Mouse (Mus musculus): ENCODE results near the gene Elane. TPM values are rescaled to one million over a fixed set of nuclear protein-coding genes. Genes with fewer than 3 reads are reported as not detected.

Elane gene
- polyA plus RNA-seq, 1 experiment from 2014 or later: not detected

GRCm38 (mm10) chr10:79896306-79896705, 10.3 kb downstream of the Elane start:
- H3K9me3 ChIP-seq (ENCODE audit: control insufficient read depth, low read length): no peaks in the 10 kb centered on the region
- H3K4me1 ChIP-seq (replicated peaks; ENCODE audit: control insufficient read depth, insufficient read depth, low read length): peaks cover 6% of the 10 kb centered on the region
- no peak overlapping the region for H3K4me2 ChIP-seq (ENCODE audit: low read depth, low read length, severe bottlenecking)
- peaks cover 13% of the 10 kb centered on the region; the same call in 1 of the 2 replicates for H3K27me3 ChIP-seq (ENCODE audit: control insufficient read depth, insufficient read depth, low read length)
- H3K4me3 ChIP-seq (ENCODE audit: low read depth, low read length): no peak overlapping the region
- no peak overlapping the region for H3K27ac ChIP-seq (ENCODE audit: low read depth, low read length)
- no peak for ATAC-seq (replicated peaks; ENCODE audit: low FRiP score)
- no peak overlapping the region for H3K9ac ChIP-seq (ENCODE audit: low read length)
- DNase-seq (ENCODE audit: low spot score): no peak
- H3K36me3 ChIP-seq (ENCODE audit: control insufficient read depth, insufficient read depth, low read length): peaks cover 2% of the 10 kb centered on the region; the same call in 1 of the 2 replicates
- WGBS: 93% methylated on average over 16 of the region's 16 CpGs

- Histone ChIP-seq H3K36me3 (ENCODE audit: control insufficient read depth, insufficient read depth, low read length) (peaks cover 2% of the 10 kb centered on the region; the same call in 1 of the 2 replicates), H3K27ac (ENCODE audit: low read depth, low read length) (no peak overlapping the region), H3K4me3 (ENCODE audit: low read depth, low read length) (no peak overlapping the region), H3K9me3 (ENCODE audit: control insufficient read depth, low read length) (no peaks in the 10 kb centered on the region), H3K9ac (ENCODE audit: low read length) (no peak overlapping the region), H3K4me1 (replicated peaks; ENCODE audit: control insufficient read depth, insufficient read depth, low read length) (peaks cover 7% of the 10 kb centered on the region), H3K27me3 (ENCODE audit: control insufficient read depth, insufficient read depth, low read length) (peaks cover 13% of the 10 kb centered on the region; the same call in 1 of the 2 replicates), H3K4me2 (ENCODE audit: low read depth, low read length, severe bottlenecking) (no peak overlapping the region)
- ATAC-seq (replicated peaks; ENCODE audit: low FRiP score) (no peak), DNase-seq (ENCODE audit: low spot score) (no peak)
- WGBS: 89% methylated on average over 13 of the region's 13 CpGs
Measured at GRCm38 (mm10) chr10:79896814-79897213, 10.8 kb downstream of the Elane start.

- Histone ChIP-seq H3K4me1 (replicated peaks; ENCODE audit: control insufficient read depth, insufficient read depth, low read length) (peaks cover 7% of the 10 kb centered on the region), H3K9me3 (ENCODE audit: control insufficient read depth, low read length) (no peaks in the 10 kb centered on the region), H3K4me2 (ENCODE audit: low read depth, low read length, severe bottlenecking) (no peak overlapping the region), H3K27me3 (ENCODE audit: control insufficient read depth, insufficient read depth, low read length) (peaks cover 17% of the 10 kb centered on the region; the same call in 1 of the 2 replicates), H3K27ac (ENCODE audit: low read depth, low read length) (no peak overlapping the region), H3K9ac (ENCODE audit: low read length) (no peak overlapping the region), H3K4me3 (ENCODE audit: low read depth, low read length) (no peak overlapping the region), H3K36me3 (ENCODE audit: control insufficient read depth, insufficient read depth, low read length) (peaks cover 2% of the 10 kb centered on the region; the same call in 1 of the 2 replicates)
- WGBS: 56% methylated on average over 19 of the region's 20 CpGs
- no peak for DNase-seq (ENCODE audit: low spot score)
- no peak for ATAC-seq (replicated peaks; ENCODE audit: low FRiP score)
Measured at GRCm38 (mm10) chr10:79897316-79898245, 11.5 kb downstream of the Elane start.

- Histone ChIP-seq H3K4me2 (ENCODE audit: low read depth, low read length, severe bottlenecking) (no peak overlapping the region), H3K27me3 (ENCODE audit: control insufficient read depth, insufficient read depth, low read length) (peaks cover 25% of the 10 kb centered on the region; the same call in 1 of the 2 replicates), H3K27ac (ENCODE audit: low read depth, low read length) (no peak overlapping the region), H3K4me3 (ENCODE audit: low read depth, low read length) (no peak overlapping the region), H3K9ac (ENCODE audit: low read length) (no peak overlapping the region), H3K4me1 (replicated peaks; ENCODE audit: control insufficient read depth, insufficient read depth, low read length) (peaks cover 7% of the 10 kb centered on the region), H3K36me3 (ENCODE audit: control insufficient read depth, insufficient read depth, low read length) (peaks cover 2% of the 10 kb centered on the region; the same call in 1 of the 2 replicates), H3K9me3 (ENCODE audit: control insufficient read depth, low read length) (no peaks in the 10 kb centered on the region)
- ATAC-seq (replicated peaks; ENCODE audit: low FRiP score) (peak; percentile 58), DNase-seq (ENCODE audit: low spot score) (no peak)
- WGBS: 14% methylated on average over 2 of the region's 2 CpGs
Measured at GRCm38 (mm10) chr10:79900951-79901410, 14.9 kb downstream of the Elane start.

- Histone ChIP-seq H3K9me3 (ENCODE audit: control insufficient read depth, low read length) (no peaks in the 10 kb centered on the region), H3K36me3 (ENCODE audit: control insufficient read depth, insufficient read depth, low read length) (no peaks in the 10 kb centered on the region; the same call in 1 of the 2 replicates), H3K9ac (ENCODE audit: low read length) (no peak overlapping the region), H3K4me3 (ENCODE audit: low read depth, low read length) (no peak overlapping the region), H3K27ac (ENCODE audit: low read depth, low read length) (no peak overlapping the region), H3K4me1 (replicated peaks; ENCODE audit: control insufficient read depth, insufficient read depth, low read length) (0 out of 2 replicates have a peak, but pooled peaks cover 5% of the 10 kb centered on the region), H3K4me2 (ENCODE audit: low read depth, low read length, severe bottlenecking) (no peak overlapping the region), H3K27me3 (ENCODE audit: control insufficient read depth, insufficient read depth, low read length) (peaks cover 13% of the 10 kb centered on the region; the same call in 1 of the 2 replicates)
- WGBS: 96% methylated on average over 9 of the region's 9 CpGs
- DNase-seq (ENCODE audit: low spot score) (no peak), ATAC-seq (replicated peaks; ENCODE audit: low FRiP score) (no peak)
Measured at GRCm38 (mm10) chr10:79906712-79907111, 20.7 kb downstream of the Elane start.

- no peak for DNase-seq (ENCODE audit: low spot score)
- H3K4me1 ChIP-seq (replicated peaks; ENCODE audit: control insufficient read depth, insufficient read depth, low read length): 0 out of 2 replicates have a peak, but pooled peaks cover 5% of the 10 kb centered on the region
- H3K4me3 ChIP-seq (ENCODE audit: low read depth, low read length): no peak overlapping the region
- no peaks in the 10 kb centered on the region; the same call in 1 of the 2 replicates for H3K36me3 ChIP-seq (ENCODE audit: control insufficient read depth, insufficient read depth, low read length)
- no peaks in the 10 kb centered on the region for H3K9me3 ChIP-seq (ENCODE audit: control insufficient read depth, low read length)
- H3K27ac ChIP-seq (ENCODE audit: low read depth, low read length): no peak overlapping the region
- WGBS: 95% methylated on average over 10 of the region's 10 CpGs
- H3K9ac ChIP-seq (ENCODE audit: low read length): no peak overlapping the region
- H3K27me3 ChIP-seq (ENCODE audit: control insufficient read depth, insufficient read depth, low read length): peaks cover 11% of the 10 kb centered on the region; the same call in 1 of the 2 replicates
- no peak overlapping the region for H3K4me2 ChIP-seq (ENCODE audit: low read depth, low read length, severe bottlenecking)
- ATAC-seq (replicated peaks; ENCODE audit: low FRiP score): no peak
Measured at GRCm38 (mm10) chr10:79907415-79907814, 21.4 kb downstream of the Elane start.

- no peaks in the 10 kb centered on the region for H3K9me3 ChIP-seq (ENCODE audit: control insufficient read depth, low read length)
- H3K4me2 ChIP-seq (ENCODE audit: low read depth, low read length, severe bottlenecking): peak within 1 kb of the TSS; percentile 39
- peak within 1 kb of the TSS; percentile 95 for H3K27ac ChIP-seq (ENCODE audit: low read depth, low read length)
- DNase-seq (ENCODE audit: low spot score) (peak; percentile 97), ATAC-seq (replicated peaks; ENCODE audit: low FRiP score) (peak; percentile 93)
- 2% methylated on average over 52 of the region's 52 CpGs for WGBS
- H3K27me3 ChIP-seq (ENCODE audit: control insufficient read depth, insufficient read depth, low read length): 0 out of 2 replicates have a peak, but pooled peaks cover 2% of the 10 kb centered on the region
- H3K36me3 ChIP-seq (ENCODE audit: control insufficient read depth, insufficient read depth, low read length): no peaks in the 10 kb centered on the region; the same call in 1 of the 2 replicates
- peak within 1 kb of the TSS; percentile 68 for H3K4me3 ChIP-seq (ENCODE audit: low read depth, low read length)
- peak within 1 kb of the TSS; percentile 94 for H3K9ac ChIP-seq (ENCODE audit: low read length)
- 0 out of 2 replicates have a peak, but pooled peaks cover 5% of the 10 kb centered on the region for H3K4me1 ChIP-seq (replicated peaks; ENCODE audit: control insufficient read depth, insufficient read depth, low read length)
Measured at GRCm38 (mm10) chr10:79908167-79909091, 22.4 kb downstream of the Elane start, which contains the start of gene Med16. Med16 (minus strand) TSS chr10:79908923.

All from forebrain, embryonic 11.5 days (tissue).